Mouse (Mus musculus) embryo, embryonic 11 days (tissue): ENCODE results near the gene Eef1b2.
A peak's percentile ranks its signal among the peaks of the same experiment; 100 is the strongest.

Experiments used
- DNase-seq: peaks from one replicate; pipeline ENCODE4 v3.0.0-alpha.2; 2015

Eef1b2 gene

DNA sequence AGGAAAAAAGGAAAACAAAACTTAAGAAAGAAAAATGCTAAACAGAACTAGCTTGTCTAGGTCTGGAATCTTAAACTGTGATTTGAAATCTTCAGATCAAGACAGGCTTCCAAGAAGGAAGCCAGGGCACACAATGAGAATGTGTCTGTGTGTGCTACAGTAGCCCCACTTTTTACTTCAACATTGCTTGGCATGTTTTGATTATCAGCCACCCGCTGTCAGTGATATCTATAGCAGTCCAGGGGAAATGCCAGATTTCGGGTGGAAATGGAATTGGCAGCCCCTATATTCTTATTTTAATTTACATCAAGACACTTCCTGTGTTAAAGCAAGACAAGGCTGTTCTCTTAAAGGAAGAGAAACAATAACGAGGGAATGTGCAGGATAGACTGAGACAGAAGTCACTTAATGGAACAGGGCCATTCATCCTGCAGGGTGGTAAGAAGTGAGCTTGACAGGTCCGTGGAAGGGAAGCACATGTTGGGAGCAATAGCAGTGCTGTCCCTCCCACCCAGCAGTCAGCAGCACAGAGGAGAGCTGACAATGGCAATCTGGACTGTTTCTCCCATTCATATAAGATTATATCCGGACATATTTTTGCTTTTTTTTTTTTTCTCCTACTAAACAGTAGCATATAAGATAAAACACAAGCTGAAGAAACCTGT is 19.4 kb downstream of the Eef1b2 start:
- DNase-seq: no peak

DNA sequence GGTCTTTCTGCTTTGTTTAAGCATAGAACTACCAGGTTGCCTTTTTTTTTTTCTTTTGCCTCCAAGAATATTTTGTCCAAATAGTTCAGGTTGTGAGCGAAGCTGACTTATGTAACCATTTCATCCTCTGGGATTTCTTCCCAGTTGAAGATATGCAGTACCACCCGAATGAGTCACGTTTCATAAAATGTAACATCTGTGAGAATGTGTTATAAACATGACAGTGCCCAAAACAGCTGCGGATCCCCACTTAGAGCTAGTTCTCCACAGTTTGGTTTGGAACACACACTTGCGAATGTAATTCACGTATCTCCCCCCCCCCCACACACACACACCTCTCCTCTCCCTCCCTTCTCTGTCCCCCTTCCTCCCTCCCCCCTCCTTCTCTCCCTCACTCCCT is 22.8 kb downstream of the Eef1b2 start:
- no peak for DNase-seq

GRCm38 (mm10) chr1:63200322-63200721 is 23.7 kb downstream of the Eef1b2 start:
- no peak for DNase-seq

DNA sequence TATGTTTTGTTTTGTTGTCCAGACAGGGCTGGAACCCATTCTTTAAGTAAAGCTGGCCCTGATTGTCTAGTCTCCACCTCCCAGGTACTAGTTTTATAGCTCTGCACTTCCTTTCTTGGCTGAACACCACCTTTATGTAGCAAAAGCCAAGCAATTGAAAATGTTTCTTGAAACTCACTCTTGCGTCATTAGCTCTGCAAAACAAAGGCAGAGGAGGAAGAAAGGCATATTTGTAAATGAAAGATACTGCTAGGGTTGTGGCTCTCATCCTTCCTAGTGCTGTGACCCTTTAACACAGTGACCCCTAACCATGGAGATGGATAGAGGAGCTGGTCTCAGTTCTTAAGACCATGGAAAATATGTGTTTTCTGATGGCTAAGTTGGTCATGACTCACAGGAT is 25.0 kb downstream of the Eef1b2 start:
- DNase-seq: no peak

GRCm38 (mm10) chr1:63203471-63203870 is 26.8 kb downstream of the Eef1b2 start:
- no peak for DNase-seq

GRCm38 (mm10) chr1:63203950-63204659 is 27.5 kb downstream of the Eef1b2 start:
- DNase-seq: peak; percentile 90

- no peak for DNase-seq
Measured at GRCm38 (mm10) chr1:63204660-63205394, 28.2 kb downstream of the Eef1b2 start.

DNA sequence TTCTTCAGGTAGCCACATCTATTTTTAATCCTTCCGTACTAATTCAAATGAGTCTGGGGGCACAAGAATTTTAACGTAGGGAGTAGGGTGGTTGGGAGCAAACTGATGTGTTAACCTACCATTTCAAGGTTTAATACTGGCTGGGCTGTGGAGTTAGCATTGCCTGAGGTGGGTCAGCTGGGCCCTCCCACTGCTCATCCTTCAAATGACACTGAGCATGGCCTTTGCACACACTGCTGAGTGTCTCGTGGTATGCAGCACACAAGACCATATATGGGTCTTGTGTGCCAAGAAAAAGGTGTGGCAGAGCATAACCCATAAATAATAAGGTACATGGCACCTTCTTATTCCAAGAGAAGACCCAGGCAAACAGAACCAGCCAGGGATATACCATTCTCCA is 31.0 kb downstream of the Eef1b2 start:
- DNase-seq: no peak

GRCm38 (mm10) chr1:63209861-63210529 is 33.4 kb downstream of the Eef1b2 start:
- no peak for DNase-seq

DNA sequence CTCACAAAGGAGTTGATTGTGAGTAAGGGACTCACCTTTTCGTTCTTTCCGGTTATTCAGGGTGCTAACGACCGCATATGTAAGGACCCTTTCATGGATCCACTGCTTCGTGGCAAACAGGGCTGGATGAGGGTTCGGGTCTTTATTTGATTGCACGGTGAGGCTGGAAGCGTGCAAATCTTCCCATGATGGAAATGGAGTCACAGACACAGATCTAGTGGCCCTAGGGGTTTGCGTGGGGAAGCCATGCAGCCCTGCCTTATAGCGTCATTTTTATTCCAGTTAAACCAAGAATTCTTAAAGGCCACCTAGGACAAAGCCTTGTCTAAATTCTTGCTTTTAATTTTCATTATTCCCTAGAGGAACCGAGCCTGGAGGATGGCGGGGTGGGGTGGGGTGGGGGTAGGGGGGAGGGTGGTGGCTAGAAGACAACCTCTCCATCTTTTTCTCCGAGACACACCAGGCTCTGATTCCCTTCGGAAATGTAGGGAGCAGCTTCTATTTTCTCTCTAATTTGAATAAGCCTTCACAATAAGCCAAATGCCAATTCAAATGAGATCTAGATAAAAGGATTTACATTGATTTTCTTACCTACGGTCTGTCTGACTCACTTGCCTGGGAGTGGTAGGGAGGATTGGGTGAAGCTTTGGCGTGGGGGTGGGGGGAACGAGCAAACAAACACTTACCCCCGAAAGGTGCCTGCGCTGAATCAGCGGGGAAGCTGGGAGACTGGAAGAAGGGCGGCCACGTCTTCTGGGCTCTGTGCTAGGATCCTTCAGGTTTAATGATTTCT is 37.0 kb downstream of the Eef1b2 start:
- DNase-seq: peak; percentile 46

GRCm38 (mm10) chr1:63214271-63214558 is 37.6 kb downstream of the Eef1b2 start, which contains the start of gene Gpr1:
Gpr1 (minus strand) TSS chr1:63214543.
- DNase-seq: no peak

DNA sequence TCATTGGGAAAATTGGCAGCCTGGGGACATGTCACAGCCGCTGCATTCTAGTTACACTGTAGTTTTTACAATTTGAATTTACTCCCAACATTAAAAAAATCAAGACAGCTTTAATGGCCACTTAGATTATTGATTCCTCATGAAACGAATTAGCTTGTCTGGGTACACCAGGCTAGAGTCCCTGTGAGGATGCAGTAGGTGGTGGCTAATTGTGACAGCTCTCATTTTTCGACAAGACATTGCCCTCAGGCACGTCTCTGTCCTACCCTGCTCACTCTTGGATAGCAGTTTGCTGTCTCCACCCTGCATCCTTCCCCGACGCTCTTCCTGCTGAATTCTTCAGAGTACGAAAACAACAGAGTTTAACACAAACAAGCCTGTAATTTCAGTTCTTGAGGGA is 38.0 kb downstream of the Eef1b2 start:
- peak; percentile 16 for DNase-seq

- DNase-seq: no peak
Measured at GRCm38 (mm10) chr1:63219277-63219676, 42.7 kb downstream of the Eef1b2 start.

DNA sequence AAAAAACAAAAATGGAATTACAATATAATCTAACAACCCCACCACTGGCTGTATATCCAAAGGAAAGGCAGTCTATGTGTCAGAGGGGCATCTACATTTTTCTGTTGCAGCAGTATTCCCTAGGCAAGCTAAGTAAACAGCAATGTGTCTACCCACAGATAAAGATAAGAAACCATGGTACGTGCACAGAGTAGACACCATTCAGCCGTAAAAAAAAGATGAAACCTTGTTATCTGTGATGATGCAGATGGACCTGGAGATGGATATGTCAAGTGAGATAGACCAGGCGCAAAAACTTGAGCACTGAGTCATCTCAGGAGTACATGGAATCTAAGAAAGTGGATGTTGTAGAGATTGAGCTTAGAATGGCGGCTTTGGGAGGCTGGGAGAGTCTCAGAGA is 48.4 kb downstream of the Eef1b2 start:
- no peak for DNase-seq

GRCm38 (mm10) chr1:63225890-63226289 is 49.3 kb downstream of the Eef1b2 start:
- DNase-seq: peak; percentile 77

- no peak for DNase-seq
Measured at GRCm38 (mm10) chr1:63227241-63227640, 50.6 kb downstream of the Eef1b2 start.
